Mouse (Mus musculus) spleen, adult 2 months (tissue): ENCODE results near the gene Gm42906. TPM values are rescaled to one million over a fixed set of nuclear protein-coding genes. Genes with fewer than 3 reads are reported as not detected.

Experiments used
- DNase-seq, 2 experiments: peaks; one replicate each; pipeline versions ENCODE4 v3.0.0 to v3.0.0-alpha.2; 2012 to 2021; ENCODE audit warnings: low spot score in 2 of 2, low read depth in 1 of 2
- H3K27ac ChIP-seq: fragments of 200-500 bp; 2 replicates; pipeline ENCODE4 v1.5.1; 2012; ENCODE audit warnings: low read length, inconsistent platforms; ENCODE audit not compliant: insufficient read depth
- H3K27me3 ChIP-seq: fragments of 200-500 bp; 2 replicates; pipeline ENCODE4 v1.6.1; 2012; ENCODE audit warnings: mild to moderate bottlenecking, moderate library complexity, low read length, inconsistent platforms; ENCODE audit not compliant: control insufficient read depth, insufficient read depth
- H3K36me3 ChIP-seq: fragments of 200-500 bp; 2 replicates; pipeline ENCODE4 v1.6.1; 2012; ENCODE audit warnings: mild to moderate bottlenecking, low read length, inconsistent platforms; ENCODE audit not compliant: control insufficient read depth, insufficient read depth
- H3K4me1 ChIP-seq: fragments of 200-500 bp; 2 replicates; pipeline ENCODE4 v1.6.1; 2011; ENCODE audit warnings: inconsistent platforms; ENCODE audit not compliant: control insufficient read depth, insufficient read depth, insufficient read length
- H3K4me3 ChIP-seq: fragments of 200-500 bp; 2 replicates; pipeline ENCODE4 v1.5.1; 2011; ENCODE audit warnings: mild to moderate bottlenecking, inconsistent platforms; ENCODE audit not compliant: insufficient read depth, insufficient read length; ENCODE audit errors: extremely low read depth
- CTCF ChIP-seq: fragments of 200-500 bp; IDR thresholded peaks from 2 replicates; pipeline ENCODE4 v1.5.1; 2011; ENCODE audit warnings: mild to moderate bottlenecking, inconsistent platforms; ENCODE audit not compliant: insufficient read depth, insufficient read length, insufficient replicate concordance; ENCODE audit errors: extremely low read depth
- POLR2A ChIP-seq: fragments of 200-500 bp; IDR thresholded peaks from 2 replicates; pipeline ENCODE4 v1.6.1; 2011; ENCODE audit warnings: low read depth, low read length, inconsistent platforms
- WGBS: fragments of 180-500 bp; shearing (Covaris S2); methylation state at CpG from one replicate; pipeline ENCODE4 v1.1.7; 2018; 5-methylcytosine and 5-hydroxymethylcytosine counted together
- polyA plus RNA-seq: library from polyadenylated mRNA; depleted of rRNA; stranded (reverse); fragments of >200 nt; gene quantifications from 2 replicates; pipeline ENCODE4 v1.2.3, GENCODE M21; 2012

Gene Gm42906
- polyA plus RNA-seq, 1 experiment, result not detected

DNA sequence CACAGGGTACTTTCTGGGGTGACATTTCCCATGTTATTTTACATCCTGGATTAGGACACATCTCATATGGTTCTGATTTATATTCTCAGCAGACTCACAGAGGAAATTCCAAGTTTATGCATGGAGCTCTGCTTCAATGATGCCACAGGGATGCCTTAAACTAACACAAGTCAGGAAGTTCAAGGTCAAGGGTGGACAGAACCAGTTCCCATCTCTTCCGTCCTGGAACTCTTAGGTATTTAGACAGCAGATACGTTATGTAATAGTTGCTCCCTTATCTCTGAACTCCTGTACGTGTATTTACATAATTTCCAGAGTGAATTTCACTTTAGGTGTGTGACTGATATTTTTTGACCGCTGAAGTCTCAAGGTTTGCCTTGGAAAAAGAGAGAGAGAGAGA lies 324.7 kb downstream of the Gm42906 start:
- Histone ChIP-seq H3K27ac (no peak overlapping the region), H3K4me1 (peaks cover 5% of the 10 kb centered on the region; the same call in 1 of the 2 replicates), H3K27me3 (no peaks in the 10 kb centered on the region), H3K4me3 (no peak overlapping the region), H3K36me3 (no peaks in the 10 kb centered on the region)
- TF ChIP-seq CTCF (no peak), POLR2A (no peak)
- no peak for DNase-seq
- WGBS, result 84% methylated on average over 4 of the region's 4 CpGs

DNA sequence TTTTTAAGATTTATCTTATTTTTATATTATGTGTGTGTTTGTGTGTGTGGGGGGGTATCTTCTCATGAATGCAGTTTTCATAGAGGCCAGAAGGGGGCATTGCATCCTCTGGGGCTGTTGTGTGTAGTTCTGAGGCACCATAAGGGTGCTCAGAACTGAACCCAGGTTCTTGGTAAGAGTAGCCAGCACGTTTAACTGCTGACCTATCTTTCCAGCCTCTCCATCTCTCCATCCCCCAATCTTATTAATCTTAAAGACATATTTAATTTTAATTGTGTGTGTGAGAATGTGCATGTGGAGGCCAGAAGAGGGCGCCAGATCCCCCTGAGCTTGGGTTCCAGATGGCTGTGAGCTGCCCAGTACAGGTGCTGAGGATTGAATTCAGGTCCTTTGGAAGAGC lies 325.7 kb downstream of the Gm42906 start:
- TF ChIP-seq POLR2A (no peak), CTCF (no peak)
- 74% methylated on average over 2 of the region's 2 CpGs for WGBS
- no peak overlapping the region for H3K27ac ChIP-seq

GRCm38 (mm10) chr5:151096012-151096411 lies 332.0 kb downstream of the Gm42906 start:
- Histone ChIP-seq H3K4me1 (no peaks in the 10 kb centered on the region), H3K27ac (no peak overlapping the region), H3K4me3 (no peak overlapping the region), H3K27me3 (no peaks in the 10 kb centered on the region), H3K36me3 (no peaks in the 10 kb centered on the region)
- DNase-seq, result no peak
- WGBS, result 90% methylated on average over 6 of the region's 6 CpGs
- TF ChIP-seq CTCF, result no peak
- no peak for TF ChIP-seq POLR2A

More for the DNA sequence above, 325.7 kb downstream of the Gm42906 start:
- no peaks in the 10 kb centered on the region for H3K27me3 ChIP-seq
- DNase-seq, result no peak
- H3K36me3 ChIP-seq, result no peaks in the 10 kb centered on the region
- no peaks in the 10 kb centered on the region for H3K4me1 ChIP-seq
- no peak overlapping the region for H3K4me3 ChIP-seq

GRCm38 (mm10) chr5:151092886-151093665 lies 334.9 kb downstream of the Gm42906 start:
- WGBS, result 69% methylated on average over 3 of the region's 3 CpGs
- no peak overlapping the region for H3K27ac ChIP-seq

GRCm38 (mm10) chr5:151090996-151091395 lies 337.0 kb downstream of the Gm42906 start:
- H3K4me1 ChIP-seq, result no peaks in the 10 kb centered on the region

More at GRCm38 (mm10) chr5:151092886-151093665, 334.9 kb downstream of the Gm42906 start:
- H3K27me3 ChIP-seq, result no peaks in the 10 kb centered on the region
- H3K4me3 ChIP-seq, result no peak overlapping the region
- no peaks in the 10 kb centered on the region for H3K4me1 ChIP-seq
- TF ChIP-seq POLR2A (no peak), CTCF (no peak)
- no peaks in the 10 kb centered on the region for H3K36me3 ChIP-seq
- no peak for DNase-seq

DNA sequence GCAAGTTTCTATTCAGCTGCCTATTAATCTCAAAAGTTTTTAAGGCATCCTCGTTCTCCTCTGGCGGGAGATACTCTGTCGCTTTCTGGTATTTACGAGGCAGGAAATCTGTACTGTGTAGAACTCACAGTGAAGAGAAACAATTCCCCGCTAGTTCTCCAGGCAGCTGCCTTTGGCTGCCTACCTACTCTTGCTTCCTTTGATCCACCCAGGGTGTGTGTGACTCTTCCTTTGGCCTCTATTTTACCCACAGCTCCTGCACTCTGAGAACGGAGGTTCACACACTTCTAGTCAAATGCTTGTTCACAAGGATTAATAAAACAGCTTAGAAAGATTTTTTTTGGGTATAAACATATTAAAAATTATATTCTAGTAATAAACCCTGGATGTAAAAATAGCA lies 338.8 kb downstream of the Gm42906 start:
- Histone ChIP-seq H3K27ac (no peak overlapping the region), H3K27me3 (no peaks in the 10 kb centered on the region), H3K36me3 (no peaks in the 10 kb centered on the region), H3K4me1 (no peaks in the 10 kb centered on the region), H3K4me3 (no peak overlapping the region)
- no peak for DNase-seq
- whole genome bisulfite sequencing, result 87% methylated on average over 6 of the region's 6 CpGs
- TF ChIP-seq POLR2A (no peak), CTCF (no peak)

More at GRCm38 (mm10) chr5:151090996-151091395, 337.0 kb downstream of the Gm42906 start:
- Histone ChIP-seq H3K36me3 (no peaks in the 10 kb centered on the region), H3K27me3 (no peaks in the 10 kb centered on the region), H3K4me3 (no peak overlapping the region), H3K27ac (no peak overlapping the region)
- TF ChIP-seq POLR2A (no peak), CTCF (no peak)
- DNase-seq, result no peak
- 90% methylated on average over 6 of the region's 6 CpGs for WGBS

DNA sequence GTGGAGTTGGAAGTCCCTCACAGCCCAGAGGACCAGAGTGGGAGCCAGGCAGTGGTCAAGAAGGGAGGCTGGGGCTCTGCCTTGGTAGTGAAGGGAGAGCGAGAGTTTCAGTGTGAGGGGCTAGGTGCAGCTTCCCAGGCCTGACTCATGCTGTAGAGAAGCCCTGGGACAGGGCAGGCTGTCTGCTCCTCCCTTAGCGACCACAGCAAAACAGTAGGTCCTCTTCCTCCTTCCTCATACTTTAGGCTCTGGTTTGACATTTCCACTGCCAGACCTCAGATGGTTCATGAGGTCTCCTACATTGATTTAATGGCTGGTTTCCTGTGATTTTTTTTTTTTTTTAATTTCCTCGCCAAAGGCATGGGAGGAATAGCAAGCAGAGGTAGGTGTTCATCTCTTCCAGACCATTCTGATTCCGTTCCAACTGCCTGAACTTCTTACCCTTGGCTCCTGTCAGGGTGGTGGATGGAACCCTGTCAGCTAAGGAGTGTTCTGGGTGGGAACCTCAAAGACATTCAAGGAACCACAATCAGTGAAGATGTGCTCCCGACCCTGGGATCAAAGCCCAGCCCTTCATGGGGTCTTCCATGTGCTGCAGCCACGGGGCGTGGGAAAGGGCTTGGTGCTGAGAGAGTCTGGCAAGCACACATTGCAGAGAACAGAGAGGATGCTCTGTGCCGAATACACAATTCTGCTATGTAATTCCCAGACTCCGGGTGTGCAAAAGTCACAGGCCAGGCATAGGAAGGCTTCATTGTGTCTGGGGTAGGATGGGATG lies 341.3 kb downstream of the Gm42906 start:
- no peaks in the 10 kb centered on the region for H3K36me3 ChIP-seq
- H3K27ac ChIP-seq, result no peak overlapping the region
- DNase-seq, result no peak
- 69% methylated on average over 9 of the region's 9 CpGs for WGBS
- no peak overlapping the region for H3K4me3 ChIP-seq
- TF ChIP-seq CTCF (no peak), POLR2A (no peak)
- H3K27me3 ChIP-seq, result no peaks in the 10 kb centered on the region
- H3K4me1 ChIP-seq, result no peaks in the 10 kb centered on the region
